Mouse (Mus musculus): Measurements from ENCODE around the gene Agtpbp1. TPM values are rescaled to one million over a fixed set of nuclear protein-coding genes. Genes with fewer than 3 reads are reported as not detected.

Gene Agtpbp1
- polyA plus RNA-seq, 1 experiment = 103 TPM

DNA sequence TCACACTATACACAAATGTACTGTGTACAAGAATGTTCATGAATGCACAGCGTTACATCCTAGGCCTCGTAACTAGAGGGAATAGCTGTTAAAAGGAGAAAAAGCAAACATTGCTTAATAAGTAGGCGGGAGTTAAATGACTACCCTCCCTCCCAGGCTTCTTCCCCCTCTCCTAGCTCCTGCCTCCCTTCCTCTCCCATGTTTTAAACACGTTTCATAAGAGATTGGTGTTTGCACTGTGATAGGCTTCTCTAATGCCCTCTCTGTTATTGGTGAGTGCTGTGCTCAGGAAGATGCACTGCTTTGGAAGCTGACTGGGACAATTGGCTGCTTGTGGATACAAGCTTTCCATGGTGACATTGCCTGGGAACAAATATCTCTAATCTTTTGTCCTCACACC, 30.5 kb upstream of the Agtpbp1 start:
- H3K27me3 ChIP-seq (ENCODE audit: control insufficient read depth, insufficient read depth, low read length) = no peaks in the 10 kb centered on the region
- DNase-seq = no peak
- no peak overlapping the region for H3K4me3 ChIP-seq (replicated peaks; ENCODE audit: insufficient read depth, low read depth, low read length)
- 90% methylated on average over 4 of the region's 4 CpGs for WGBS
- TF ChIP-seq POLR2A (IDR thresholded peaks at IDR 0.05; ENCODE audit: borderline replicate concordance, insufficient read depth, low read length) = no peak
- no peak for TF ChIP-seq CTCF (IDR thresholded peaks at IDR 0.05; ENCODE audit: borderline replicate concordance, insufficient read depth, low read depth, low read length)
- no peaks in the 10 kb centered on the region for H3K4me1 ChIP-seq (ENCODE audit: control insufficient read depth, insufficient read depth, low read length)
- H3K27ac ChIP-seq (ENCODE audit: insufficient read depth, low read length) = no peak overlapping the region

DNA sequence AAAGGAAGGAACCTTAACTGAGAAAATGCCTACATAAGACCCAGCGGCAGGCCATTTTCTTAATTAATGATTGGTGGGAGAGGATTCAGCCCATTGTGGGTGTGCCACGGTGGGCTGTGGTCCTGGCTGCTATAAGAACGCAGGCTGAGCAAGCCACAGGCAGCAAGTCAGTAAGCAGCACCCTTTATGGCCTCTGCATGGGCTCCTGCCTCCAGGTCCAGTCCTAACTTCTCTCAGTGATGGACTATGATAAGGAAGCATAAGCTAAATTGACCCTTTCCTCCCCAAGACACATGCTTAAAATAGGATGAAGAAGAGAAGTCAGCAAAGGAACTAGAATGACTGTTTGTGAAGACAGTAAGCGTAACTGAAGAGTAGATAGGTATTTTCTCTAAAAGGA, 30.1 kb upstream of the Agtpbp1 start:
- H3K4me3 ChIP-seq (replicated peaks; ENCODE audit: insufficient read depth, low read depth, low read length) = no peak overlapping the region
- TF ChIP-seq CTCF (IDR thresholded peaks at IDR 0.05; ENCODE audit: borderline replicate concordance, insufficient read depth, low read depth, low read length) (no peak), POLR2A (IDR thresholded peaks at IDR 0.05; ENCODE audit: borderline replicate concordance, insufficient read depth, low read length) (no peak)
- H3K27me3 ChIP-seq (ENCODE audit: control insufficient read depth, insufficient read depth, low read length) = no peaks in the 10 kb centered on the region
- WGBS = 94% methylated on average over 4 of the region's 4 CpGs
- no peaks in the 10 kb centered on the region for H3K4me1 ChIP-seq (ENCODE audit: control insufficient read depth, insufficient read depth, low read length)
- DNase-seq = no peak
- H3K27ac ChIP-seq (ENCODE audit: insufficient read depth, low read length) = no peak overlapping the region

DNA sequence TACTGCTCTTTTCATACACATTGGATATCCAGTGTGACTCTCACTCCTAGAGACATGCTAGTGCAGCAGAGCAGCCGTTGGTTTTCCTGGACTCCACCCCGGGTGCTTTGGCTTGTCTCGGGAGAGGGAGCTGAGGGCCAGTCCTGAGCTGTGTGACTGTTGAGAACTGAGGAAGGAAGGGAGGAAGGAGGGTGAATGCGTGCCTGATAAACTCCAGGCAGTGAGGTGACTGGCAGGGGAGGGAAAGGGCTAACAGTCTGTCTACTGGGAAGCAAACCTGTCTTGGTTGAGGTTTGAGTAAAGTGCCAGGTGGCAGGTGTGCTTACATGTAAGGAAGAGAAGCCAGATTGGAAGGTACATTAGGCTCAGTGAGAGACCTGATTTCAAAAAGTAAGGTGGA, 28.8 kb upstream of the Agtpbp1 start:
- 60% methylated on average over 4 of the region's 4 CpGs for WGBS
- TF ChIP-seq CTCF (IDR thresholded peaks at IDR 0.05; ENCODE audit: borderline replicate concordance, insufficient read depth, low read depth, low read length) (no peak), POLR2A (IDR thresholded peaks at IDR 0.05; ENCODE audit: borderline replicate concordance, insufficient read depth, low read length) (no peak)

DNA sequence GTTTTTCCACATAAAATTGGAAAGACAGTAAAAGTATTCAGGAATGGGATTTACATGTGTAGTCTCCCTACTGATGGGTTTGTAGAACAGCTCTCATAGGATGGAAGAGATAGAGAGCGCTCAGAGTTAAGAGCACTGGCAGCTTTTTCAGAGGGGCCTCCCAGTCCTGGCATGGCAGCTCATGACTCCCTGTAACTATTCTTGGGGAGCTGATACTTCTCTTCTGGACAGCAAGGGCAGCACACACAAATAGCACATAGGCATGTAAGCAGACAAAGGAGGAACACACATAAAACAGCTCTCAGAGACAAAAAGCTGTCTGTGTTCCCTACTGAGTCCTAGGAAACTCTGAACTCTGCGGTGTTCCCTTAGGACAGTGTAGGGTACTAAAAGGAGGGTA, 25.4 kb upstream of the Agtpbp1 start:
- Histone ChIP-seq H3K4me1 (ENCODE audit: control insufficient read depth, insufficient read depth, low read length) (no peaks in the 10 kb centered on the region), H3K4me3 (replicated peaks; ENCODE audit: insufficient read depth, low read depth, low read length) (no peak overlapping the region), H3K27me3 (ENCODE audit: control insufficient read depth, insufficient read depth, low read length) (no peaks in the 10 kb centered on the region), H3K27ac (ENCODE audit: insufficient read depth, low read length) (no peak overlapping the region)
- TF ChIP-seq CTCF (IDR thresholded peaks at IDR 0.05; ENCODE audit: borderline replicate concordance, insufficient read depth, low read depth, low read length) (no peak), POLR2A (IDR thresholded peaks at IDR 0.05; ENCODE audit: borderline replicate concordance, insufficient read depth, low read length) (no peak)
- 97% methylated on average over 2 of the region's 2 CpGs for WGBS
- DNase-seq = no peak

More for the DNA sequence above, 28.8 kb upstream of the Agtpbp1 start:
- H3K27ac ChIP-seq (ENCODE audit: insufficient read depth, low read length) = no peak overlapping the region
- no peak for DNase-seq
- H3K4me3 ChIP-seq (replicated peaks; ENCODE audit: insufficient read depth, low read depth, low read length) = no peak overlapping the region
- no peaks in the 10 kb centered on the region for H3K4me1 ChIP-seq (ENCODE audit: control insufficient read depth, insufficient read depth, low read length)
- H3K27me3 ChIP-seq (ENCODE audit: control insufficient read depth, insufficient read depth, low read length) = no peaks in the 10 kb centered on the region

DNA sequence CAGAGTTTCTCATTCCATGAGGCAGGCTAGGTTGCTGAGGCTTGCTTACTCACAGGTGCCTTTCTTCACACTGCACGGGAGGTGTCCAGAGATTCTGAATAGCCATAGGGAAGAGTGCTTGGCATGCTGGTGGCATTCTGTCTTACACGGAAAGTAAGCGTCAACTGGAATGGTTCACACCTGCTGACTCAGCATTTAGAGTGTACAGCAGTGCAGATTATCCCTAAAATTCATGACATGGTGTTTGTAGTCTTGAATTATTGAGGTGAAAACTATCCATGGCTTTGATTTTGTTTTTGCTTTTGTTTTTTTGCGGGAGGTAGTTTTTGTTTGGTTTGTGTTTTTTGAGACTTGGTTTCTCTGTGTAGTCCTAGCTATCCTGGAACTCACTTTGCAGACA, 24.9 kb upstream of the Agtpbp1 start:
- no peak for DNase-seq
- no peaks in the 10 kb centered on the region for H3K4me1 ChIP-seq (ENCODE audit: control insufficient read depth, insufficient read depth, low read length)
- no peaks in the 10 kb centered on the region for H3K27me3 ChIP-seq (ENCODE audit: control insufficient read depth, insufficient read depth, low read length)
- no peak overlapping the region for H3K4me3 ChIP-seq (replicated peaks; ENCODE audit: insufficient read depth, low read depth, low read length)
- no peak for TF ChIP-seq CTCF (IDR thresholded peaks at IDR 0.05; ENCODE audit: borderline replicate concordance, insufficient read depth, low read depth, low read length)
- TF ChIP-seq POLR2A (IDR thresholded peaks at IDR 0.05; ENCODE audit: borderline replicate concordance, insufficient read depth, low read length) = no peak
- no peak overlapping the region for H3K27ac ChIP-seq (ENCODE audit: insufficient read depth, low read length)
- WGBS = 80% methylated on average over 4 of the region's 4 CpGs

DNA sequence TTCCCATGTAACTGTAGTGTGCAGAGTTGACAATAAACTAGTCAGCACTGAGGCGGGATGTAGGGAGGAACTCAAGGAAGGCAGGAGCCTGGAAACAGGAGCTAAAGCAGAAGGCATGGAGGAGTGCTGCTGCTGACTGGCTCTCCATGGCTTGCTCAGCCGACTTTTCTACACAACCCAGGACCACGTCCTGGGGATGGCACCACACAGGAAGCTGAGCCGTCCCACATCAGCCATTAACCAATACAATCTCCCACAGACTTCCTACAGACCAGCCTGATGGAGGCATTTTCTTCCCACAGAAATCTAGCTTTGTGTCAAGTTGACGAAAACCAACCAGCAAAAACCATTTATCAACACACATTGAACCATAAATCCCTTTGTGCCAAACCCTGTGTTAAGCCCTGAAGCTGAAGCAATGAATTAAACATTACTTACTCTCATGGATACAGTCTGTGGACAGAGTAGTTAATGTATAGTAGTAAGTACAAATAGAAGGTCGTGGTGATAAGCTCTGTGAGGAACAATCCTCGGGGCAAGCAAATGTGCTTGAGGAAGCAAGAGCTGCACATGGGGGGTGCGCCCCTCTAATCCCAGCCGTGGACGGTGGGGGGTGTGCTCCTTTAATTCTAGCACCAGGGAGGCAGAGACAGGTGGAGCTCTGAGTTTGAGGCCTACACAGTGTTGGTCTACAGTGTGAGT, 20.3 kb upstream of the Agtpbp1 start:
- no peak overlapping the region for H3K4me3 ChIP-seq (replicated peaks; ENCODE audit: insufficient read depth, low read depth, low read length)
- WGBS = 86% methylated on average over 10 of the region's 10 CpGs
- no peaks in the 10 kb centered on the region for H3K4me1 ChIP-seq (ENCODE audit: control insufficient read depth, insufficient read depth, low read length)
- no peaks in the 10 kb centered on the region for H3K27me3 ChIP-seq (ENCODE audit: control insufficient read depth, insufficient read depth, low read length)
- TF ChIP-seq POLR2A (IDR thresholded peaks at IDR 0.05; ENCODE audit: borderline replicate concordance, insufficient read depth, low read length) (no peak), CTCF (IDR thresholded peaks at IDR 0.05; ENCODE audit: borderline replicate concordance, insufficient read depth, low read depth, low read length) (no peak)
- DNase-seq = no peak
- H3K27ac ChIP-seq (ENCODE audit: insufficient read depth, low read length) = no peak overlapping the region

DNA sequence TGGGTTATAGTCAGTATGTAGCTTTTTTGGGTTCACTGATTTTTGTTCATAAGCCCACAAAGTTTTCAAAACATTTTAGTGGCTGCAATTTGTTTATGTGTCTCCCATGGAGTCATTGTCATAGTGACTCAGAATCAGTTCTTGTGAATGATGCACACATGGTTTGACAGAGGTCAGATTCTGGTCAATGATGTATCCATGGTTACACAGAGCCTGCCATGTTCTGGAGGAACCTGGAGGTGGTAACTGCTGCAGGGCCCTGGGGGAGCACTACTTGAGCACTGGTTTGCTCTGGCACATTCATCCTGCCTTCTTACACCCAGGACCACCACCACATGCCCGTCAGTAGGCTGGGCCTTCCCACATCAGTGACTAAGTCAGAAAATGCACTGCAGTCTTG, 19.5 kb upstream of the Agtpbp1 start:
- Histone ChIP-seq H3K4me1 (ENCODE audit: control insufficient read depth, insufficient read depth, low read length) (no peaks in the 10 kb centered on the region), H3K27ac (ENCODE audit: insufficient read depth, low read length) (no peak overlapping the region), H3K27me3 (ENCODE audit: control insufficient read depth, insufficient read depth, low read length) (no peaks in the 10 kb centered on the region), H3K4me3 (replicated peaks; ENCODE audit: insufficient read depth, low read depth, low read length) (no peak overlapping the region)
- no peak for DNase-seq
- 24% methylated on average over 1 of the region's 1 CpGs for WGBS
- TF ChIP-seq POLR2A (IDR thresholded peaks at IDR 0.05; ENCODE audit: borderline replicate concordance, insufficient read depth, low read length) = no peak
- TF ChIP-seq CTCF (IDR thresholded peaks at IDR 0.05; ENCODE audit: borderline replicate concordance, insufficient read depth, low read depth, low read length) = no peak

DNA sequence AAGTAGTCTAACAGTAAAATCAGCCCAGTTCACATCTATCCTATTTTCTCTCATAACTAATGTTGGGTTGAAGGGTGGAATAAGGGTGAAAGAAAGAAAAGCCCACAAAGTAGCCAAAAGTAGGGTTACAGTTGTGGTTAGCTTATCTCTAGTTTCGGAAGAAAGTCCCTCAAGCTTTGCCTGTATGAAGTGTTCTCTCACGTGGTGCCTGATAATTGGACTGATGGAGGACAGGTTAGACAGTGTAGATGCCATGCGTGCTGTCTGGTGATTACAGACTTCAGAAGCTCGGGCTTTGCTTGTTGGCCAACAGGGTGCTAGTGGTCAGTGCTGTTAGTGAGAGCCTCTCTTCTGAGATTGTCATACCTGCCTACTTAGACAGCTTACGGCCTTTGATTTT, 18.1 kb upstream of the Agtpbp1 start:
- WGBS = 93% methylated on average over 5 of the region's 5 CpGs
- DNase-seq = no peak

More for the DNA sequence above, 18.1 kb upstream of the Agtpbp1 start:
- Histone ChIP-seq H3K27ac (ENCODE audit: insufficient read depth, low read length) (no peak overlapping the region), H3K4me3 (replicated peaks; ENCODE audit: insufficient read depth, low read depth, low read length) (no peak overlapping the region), H3K27me3 (ENCODE audit: control insufficient read depth, insufficient read depth, low read length) (no peaks in the 10 kb centered on the region), H3K4me1 (ENCODE audit: control insufficient read depth, insufficient read depth, low read length) (no peaks in the 10 kb centered on the region)
- TF ChIP-seq POLR2A (IDR thresholded peaks at IDR 0.05; ENCODE audit: borderline replicate concordance, insufficient read depth, low read length) (no peak), CTCF (IDR thresholded peaks at IDR 0.05; ENCODE audit: borderline replicate concordance, insufficient read depth, low read depth, low read length) (no peak)

All from cerebellum, adult 2 months (tissue).